Mouse (Mus musculus): ENCODE measurements around the gene Crtap.

The Crtap gene

GRCm38 (mm10) chr9:114326011-114326748 lies 64.3 kb downstream of the Crtap start:
- DNase-seq (ENCODE audit: low spot score): no peak

All from ovary, postnatal 10 days (tissue).